9 mouse cellular contexts compared by ENCODE assay signal in the genomic region with DNA sequence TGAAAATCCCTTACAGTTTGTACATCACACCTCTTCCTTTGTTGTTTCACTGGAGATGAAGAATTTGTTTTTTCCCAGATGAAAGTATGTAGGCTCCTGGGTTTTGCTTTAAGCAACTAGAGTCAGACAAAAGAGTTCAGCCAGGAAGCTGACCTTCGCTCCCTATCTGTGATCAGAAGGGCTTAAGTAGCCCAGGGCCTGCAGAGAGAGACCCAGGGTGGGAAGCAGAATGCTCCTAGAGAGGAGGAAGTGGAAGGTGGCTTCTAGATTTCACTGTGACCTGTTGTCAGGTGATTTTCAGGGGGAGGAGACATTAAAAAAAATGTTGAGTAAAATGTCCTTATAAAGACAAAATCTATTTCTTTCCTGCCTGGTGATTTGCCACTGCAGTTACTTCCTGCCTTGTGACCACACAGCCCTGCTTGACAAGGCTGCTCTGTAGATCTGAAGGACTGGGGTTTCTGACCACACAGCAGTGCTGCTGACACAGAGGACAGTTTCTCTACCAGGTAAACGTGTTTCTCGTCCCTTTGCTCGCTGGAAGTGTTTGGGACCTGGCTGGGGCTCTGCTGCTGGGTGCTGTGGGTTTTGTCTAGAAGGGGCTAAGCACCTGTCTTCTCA. TPM values are rescaled to one million over a fixed set of nuclear protein-coding genes. Genes with fewer than 3 reads are reported as not detected.
DNase-seq lines count a peak whose midpoint lies in the region; ATAC-seq and TF ChIP-seq lines count a peak whose summit lies in the region.
"Had no signal": no experiment of that assay in that cellular context is flagged by ENCODE, and none has a peak within 500 bp of the region (broad histone marks: within the 10 kb centered on the region; RNA-seq: fewer than 3 reads in every experiment).

No protein-coding gene starts in this region.

- H3K36me3 ChIP-seq in kidney, adult 2 months (ENCODE audit: control insufficient read depth, insufficient read depth, low read length), result no peaks in the 10 kb centered on the region
- no peaks in the 10 kb centered on the region for H3K36me3 ChIP-seq in heart, embryonic 15.5 days
- no peaks in the 10 kb centered on the region for H3K36me3 ChIP-seq in thymus, adult 2 months (ENCODE audit: control insufficient read depth, insufficient read depth, low read length)
- H3K36me3 ChIP-seq in forebrain, embryonic 10.5 days (replicated peaks), result no peaks in the 10 kb centered on the region

- H3K4me3 ChIP-seq in kidney, adult 2 months (ENCODE audit: insufficient read depth, low read depth, low read length), result no peak overlapping the region
- H3K4me3 ChIP-seq in heart, embryonic 15.5 days, result peak overlapping the region; percentile 10
- H3K4me3 ChIP-seq in thymus, adult 2 months (ENCODE audit: control insufficient read depth, insufficient read depth, low read length), result peak overlapping the region; percentile 41
- H3K4me3 ChIP-seq in forebrain, embryonic 10.5 days, result no peak overlapping the region

- no peak for TF ChIP-seq POLR2A in kidney, adult 2 months (IDR thresholded peaks at IDR 0.05; ENCODE audit: low read depth, low read length)
- peak; percentile 46; the same call in 1 of the 2 replicates for TF ChIP-seq POLR2A in thymus, adult 2 months (IDR thresholded peaks at IDR 0.05; ENCODE audit: control insufficient read depth, extremely low read depth, insufficient read depth, low read length, poor library complexity)

- H3K27me3 ChIP-seq in kidney, adult 2 months (replicated peaks; ENCODE audit: control insufficient read depth, insufficient read depth, low read length), result no peaks in the 10 kb centered on the region
- no peaks in the 10 kb centered on the region for H3K27me3 ChIP-seq in heart, embryonic 15.5 days
- no peaks in the 10 kb centered on the region for H3K27me3 ChIP-seq in thymus, adult 2 months (ENCODE audit: control insufficient read depth, insufficient read depth, low read length)
- H3K27me3 ChIP-seq in forebrain, embryonic 10.5 days (ENCODE audit: poor library complexity, severe bottlenecking), result no peaks in the 10 kb centered on the region

- H3K9me3 ChIP-seq in heart, embryonic 15.5 days (replicated peaks), result no peaks in the 10 kb centered on the region
- no peaks in the 10 kb centered on the region for H3K9me3 ChIP-seq in forebrain, embryonic 10.5 days

- TF ChIP-seq CTCF in kidney, adult 2 months (conservative IDR thresholded peaks at IDR 0.05; ENCODE audit: insufficient read depth, insufficient read length, low read depth, low read length), result no peak
- no peak for TF ChIP-seq CTCF in thymus, adult 2 months (IDR thresholded peaks at IDR 0.05; ENCODE audit: borderline replicate concordance, control insufficient read depth, extremely low read depth, insufficient read depth, low read length, poor library complexity)

- H3K4me1 ChIP-seq in kidney, adult 2 months (ENCODE audit: control insufficient read depth, insufficient read depth, low read length), result no peaks in the 10 kb centered on the region
- 0 out of 2 replicates have a peak, but pooled peaks cover 5% of the 10 kb centered on the region for H3K4me1 ChIP-seq in heart, embryonic 15.5 days (replicated peaks)
- peaks cover 35% of the 10 kb centered on the region for H3K4me1 ChIP-seq in thymus, adult 2 months (replicated peaks; ENCODE audit: control insufficient read depth, insufficient read depth, low read length)
- H3K4me1 ChIP-seq in forebrain, embryonic 10.5 days, result peaks cover 10% of the 10 kb centered on the region

- no peak for ATAC-seq in heart, embryonic 15.5 days (replicated peaks; ENCODE audit: insufficient number of reproducible peaks, insufficient read depth, low FRiP score, low read depth)

- no peak overlapping the region for H3K27ac ChIP-seq in kidney, adult 2 months (ENCODE audit: insufficient read depth, low read depth, low read length)
- H3K27ac ChIP-seq in heart, embryonic 15.5 days, result peak overlapping the region; percentile 53
- H3K27ac ChIP-seq in thymus, adult 2 months (ENCODE audit: control insufficient read depth, insufficient read depth, low read length), result peak overlapping the region; percentile 87
- H3K27ac ChIP-seq in forebrain, embryonic 10.5 days, result no peak overlapping the region

- H3K9ac ChIP-seq in heart, embryonic 15.5 days, result no peak overlapping the region

- no peak overlapping the region for H3K4me2 ChIP-seq in heart, embryonic 15.5 days

- DNase-seq in kidney, adult 2 months, result peak; percentile 19
- no peak for DNase-seq in kidney, adult 8-10 months
- DNase-seq in lung, postnatal 36 days, result peak; percentile 70
- DNase-seq in thymus, adult 2 months, result peak; percentile 64
- no peak for DNase-seq in testis, postnatal 14 days (ENCODE audit: low spot score)
- no peak for DNase-seq in gastrocnemius, postnatal 25 days
- no peak for DNase-seq in forebrain, embryonic 10.5 days (ENCODE audit: extremely low spot score, low spot score)

- WGBS in kidney, adult 2 months, result 61% methylated on average over 4 of the region's 4 CpGs
- 50% methylated on average over 4 of the region's 4 CpGs for WGBS in heart, embryonic 15.5 days
- 14% methylated on average over 4 of the region's 4 CpGs for WGBS in thymus, adult 2 months
- whole genome bisulfite sequencing in forebrain, embryonic 10.5 days, result 71% methylated on average over 4 of the region's 4 CpGs

RNA-seq across cellular contexts. Expression of gene Lcp1, which starts 45.6 kb away (rescaled TPM):
- 7.3 and 13.7 TPM in 2 replicates for polyA plus RNA-seq in kidney, adult 2 months (2012; rRNA removed)
- polyA plus RNA-seq in heart, embryonic 15.5 days (2015; fragmentation: Nextera tagmentation; extraction: Ambion mirVana), result 20.6 and 42.9 TPM in 2 replicates
- polyA plus RNA-seq in thymus, adult 2 months (2012; rRNA removed), result 62.8 and 71.2 TPM in 2 replicates
- 1 to 10 TPM; 3.1 to 3.3 TPM for total RNA-seq in gastrocnemius, postnatal 25 days (2021)
- polyA plus RNA-seq in forebrain, embryonic 10.5 days (2016; fragmentation: Nextera tagmentation; extraction: Ambion mirVana), result 24.8 and 25.2 TPM in 2 replicates

RNA-seq across cellular contexts. Expression of gene Lrrc63, which starts 45.9 kb away (rescaled TPM):
- not detected in 2 replicates for polyA plus RNA-seq in kidney, adult 2 months (2012; rRNA removed)
- polyA plus RNA-seq in heart, embryonic 15.5 days (2015; fragmentation: Nextera tagmentation; extraction: Ambion mirVana), result not detected in 2 replicates
- 0.04 TPM in 1 of 2 replicates, not detected in the other for polyA plus RNA-seq in thymus, adult 2 months (2012; rRNA removed)
- total RNA-seq in gastrocnemius, postnatal 25 days (2021), result not detected
- polyA plus RNA-seq in forebrain, embryonic 10.5 days (2016; fragmentation: Nextera tagmentation; extraction: Ambion mirVana), result 0.11 and 0.17 TPM in 2 replicates
- polyA plus RNA-seq: large intestine, adult 2 months had no signal

Comparison
In these comparisons a context has a peak if more than half of its experiments do, and no peak if none do; other contexts are left out.
1. DNase-seq: peak in kidney, adult 2 months (single experiment), lung, postnatal 36 days (single experiment) and thymus, adult 2 months (single experiment); none in kidney, adult 8-10 months (0 of 2), testis, postnatal 14 days (single experiment), gastrocnemius, postnatal 25 days (single experiment) and forebrain, embryonic 10.5 days (single experiment).
2. H3K27ac ChIP-seq: peak in heart, embryonic 15.5 days (single experiment) and thymus, adult 2 months (single experiment); none in kidney, adult 2 months (single experiment) and forebrain, embryonic 10.5 days (single experiment).
3. H3K4me3 ChIP-seq: peak in heart, embryonic 15.5 days (single experiment) and thymus, adult 2 months (single experiment); none in kidney, adult 2 months (single experiment) and forebrain, embryonic 10.5 days (single experiment).